22 mouse cellular contexts compared by ENCODE assay signal in genomic region chr14:20019486-20019885, GRCm38 (mm10). TPM values are rescaled to one million over a fixed set of nuclear protein-coding genes. Genes with fewer than 3 reads are reported as not detected.
DNase-seq lines count a peak whose midpoint lies in the region; ATAC-seq and TF ChIP-seq lines count a peak whose summit lies in the region.
"Had no signal": no experiment of that assay in that cellular context is flagged by ENCODE, and none has a peak within 500 bp of the region (broad histone marks: within the 10 kb centered on the region; RNA-seq: fewer than 3 reads in every experiment).

No protein-coding gene starts in this region.

- H3K9me3 ChIP-seq in forebrain, embryonic 13.5 days (replicated peaks): no peaks in the 10 kb centered on the region
- H3K9me3 ChIP-seq in forebrain, embryonic 11.5 days (ENCODE audit: control insufficient read depth, low read length): no peaks in the 10 kb centered on the region; the same call in 1 of the 2 replicates
- no peaks in the 10 kb centered on the region for H3K9me3 ChIP-seq in forebrain, embryonic 16.5 days (ENCODE audit: control insufficient read depth, low read length)
- no peaks in the 10 kb centered on the region for H3K9me3 ChIP-seq in forebrain, embryonic 15.5 days
- H3K9me3 ChIP-seq in forebrain, postnatal 0 days (ENCODE audit: low read length): no peaks in the 10 kb centered on the region
- H3K9me3 ChIP-seq in forebrain, embryonic 10.5 days: no peaks in the 10 kb centered on the region
- H3K9me3 ChIP-seq: G1E had no signal

- no peak overlapping the region for H3K4me2 ChIP-seq in forebrain, embryonic 13.5 days
- no peak overlapping the region for H3K4me2 ChIP-seq in forebrain, embryonic 11.5 days (ENCODE audit: low read depth, low read length, severe bottlenecking)
- H3K4me2 ChIP-seq in forebrain, embryonic 16.5 days (ENCODE audit: low read length): no peak overlapping the region
- H3K4me2 ChIP-seq in forebrain, embryonic 15.5 days (replicated peaks): no peak overlapping the region
- H3K4me2 ChIP-seq in forebrain, postnatal 0 days (ENCODE audit: low read depth): no peak overlapping the region

- no peaks in the 10 kb centered on the region for H3K36me3 ChIP-seq in forebrain, embryonic 13.5 days (ENCODE audit: poor library complexity, severe bottlenecking)
- no peaks in the 10 kb centered on the region for H3K36me3 ChIP-seq in forebrain, embryonic 11.5 days (ENCODE audit: control insufficient read depth, insufficient read depth, low read length)
- no peaks in the 10 kb centered on the region for H3K36me3 ChIP-seq in forebrain, embryonic 16.5 days (ENCODE audit: control insufficient read depth, insufficient read depth)
- no peaks in the 10 kb centered on the region for H3K36me3 ChIP-seq in forebrain, embryonic 15.5 days
- H3K36me3 ChIP-seq in forebrain, postnatal 0 days (ENCODE audit: insufficient read depth): no peaks in the 10 kb centered on the region
- H3K36me3 ChIP-seq in forebrain, embryonic 10.5 days (replicated peaks): no peaks in the 10 kb centered on the region
- H3K36me3 ChIP-seq: G1E had no signal

- 76% methylated on average over 3 of the region's 3 CpGs for WGBS in forebrain, embryonic 13.5 days
- 75% methylated on average over 3 of the region's 3 CpGs for WGBS in forebrain, embryonic 11.5 days
- WGBS in forebrain, embryonic 16.5 days: 54% methylated on average over 3 of the region's 3 CpGs
- 63% methylated on average over 3 of the region's 3 CpGs for WGBS in forebrain, embryonic 15.5 days
- WGBS in forebrain, postnatal 0 days: 54% methylated on average over 3 of the region's 3 CpGs
- 79% methylated on average over 3 of the region's 3 CpGs for WGBS in forebrain, embryonic 10.5 days

- no peak overlapping the region for H3K9ac ChIP-seq in forebrain, embryonic 13.5 days
- H3K9ac ChIP-seq in forebrain, embryonic 11.5 days (ENCODE audit: low read length): no peak overlapping the region
- H3K9ac ChIP-seq in forebrain, embryonic 16.5 days (replicated peaks; ENCODE audit: low read depth, low read length): no peak overlapping the region
- H3K9ac ChIP-seq in forebrain, embryonic 15.5 days (replicated peaks): no peak overlapping the region
- H3K9ac ChIP-seq in forebrain, postnatal 0 days: no peak overlapping the region

- ATAC-seq in forebrain, embryonic 13.5 days: peak; percentile 45; the same call in 1 of the 2 replicates
- no peak for ATAC-seq in forebrain, embryonic 11.5 days (replicated peaks; ENCODE audit: low FRiP score)
- peak; percentile 58 for ATAC-seq in forebrain, embryonic 16.5 days
- no peak for ATAC-seq in forebrain, embryonic 15.5 days (replicated peaks)
- peak; percentile 78 for ATAC-seq in forebrain, postnatal 0 days
- ATAC-seq: activated CD4-positive, CD25-positive, alpha-beta regulatory T cell, adult 4 months; CD4-positive, CD25-positive, alpha-beta regulatory T cell, adult 4 months; Patski had no signal

- no peak overlapping the region for H3K27ac ChIP-seq in forebrain, embryonic 13.5 days
- no peak overlapping the region for H3K27ac ChIP-seq in forebrain, embryonic 11.5 days (ENCODE audit: low read depth, low read length)
- peak overlapping the region; percentile 42; the same call in 1 of the 2 replicates for H3K27ac ChIP-seq in forebrain, embryonic 16.5 days (ENCODE audit: low read length)
- no peak overlapping the region for H3K27ac ChIP-seq in forebrain, embryonic 15.5 days (replicated peaks)
- H3K27ac ChIP-seq in forebrain, postnatal 0 days (ENCODE audit: low read depth, low read length): no peak overlapping the region
- no peak overlapping the region for H3K27ac ChIP-seq in forebrain, embryonic 10.5 days

- DNase-seq in forebrain, embryonic 11.5 days (ENCODE audit: low spot score): no peak
- peak; percentile 24 for DNase-seq in forebrain, postnatal 0 days
- no peak for DNase-seq in forebrain, embryonic 10.5 days (ENCODE audit: extremely low spot score, low spot score)
- peak; percentile 7 for DNase-seq in heart, adult 11 months
- DNase-seq in heart, adult 8-10 months (ENCODE audit: low spot score): no peak
- DNase-seq: adrenal gland, adult 2 months; adrenal gland, adult 8-10 months; adrenal gland, postnatal 10 days; adrenal gland, postnatal 14 days; adrenal gland, postnatal 25 days; adrenal gland, postnatal 36 days; B cell, adult 2 months; cerebellum, adult 11 months; cerebellum, adult 11-12 months had no signal

- no peaks in the 10 kb centered on the region for H3K27me3 ChIP-seq in forebrain, embryonic 13.5 days
- H3K27me3 ChIP-seq in forebrain, embryonic 11.5 days (ENCODE audit: control insufficient read depth, insufficient read depth, low read length): no peaks in the 10 kb centered on the region
- H3K27me3 ChIP-seq in forebrain, embryonic 16.5 days (replicated peaks; ENCODE audit: control insufficient read depth, insufficient read depth, low read length): no peaks in the 10 kb centered on the region
- no peaks in the 10 kb centered on the region for H3K27me3 ChIP-seq in forebrain, embryonic 15.5 days
- H3K27me3 ChIP-seq in forebrain, postnatal 0 days (ENCODE audit: insufficient read depth, low read length): no peaks in the 10 kb centered on the region
- H3K27me3 ChIP-seq in forebrain, embryonic 10.5 days (ENCODE audit: poor library complexity, severe bottlenecking): no peaks in the 10 kb centered on the region
- H3K27me3 ChIP-seq: CH12.LX had no signal

- H3K4me3 ChIP-seq in forebrain, embryonic 13.5 days: no peak overlapping the region
- H3K4me3 ChIP-seq in forebrain, embryonic 11.5 days (ENCODE audit: low read depth, low read length): no peak overlapping the region
- H3K4me3 ChIP-seq in forebrain, embryonic 16.5 days (replicated peaks; ENCODE audit: low read length): no peak overlapping the region
- H3K4me3 ChIP-seq in forebrain, embryonic 15.5 days: no peak overlapping the region
- no peak overlapping the region for H3K4me3 ChIP-seq in forebrain, postnatal 0 days (ENCODE audit: low read depth, low read length)
- H3K4me3 ChIP-seq in forebrain, embryonic 10.5 days: no peak overlapping the region

- no peak for TF ChIP-seq CTCF in forebrain, postnatal 0 days (IDR thresholded peaks at IDR 0.05; ENCODE audit: low read depth)

- no peaks in the 10 kb centered on the region for H3K4me1 ChIP-seq in forebrain, embryonic 13.5 days
- no peaks in the 10 kb centered on the region for H3K4me1 ChIP-seq in forebrain, embryonic 11.5 days (replicated peaks; ENCODE audit: control insufficient read depth, insufficient read depth, low read length)
- H3K4me1 ChIP-seq in forebrain, embryonic 16.5 days (replicated peaks; ENCODE audit: control insufficient read depth, insufficient read depth, low read length): peaks cover 4% of the 10 kb centered on the region; the same call in 1 of the 2 replicates
- H3K4me1 ChIP-seq in forebrain, embryonic 15.5 days: peaks cover 6% of the 10 kb centered on the region; the same call in 1 of the 2 replicates
- H3K4me1 ChIP-seq in forebrain, postnatal 0 days (ENCODE audit: insufficient read depth): peaks cover 6% of the 10 kb centered on the region; the same call in 1 of the 2 replicates
- no peaks in the 10 kb centered on the region for H3K4me1 ChIP-seq in forebrain, embryonic 10.5 days

RNA-seq across cellular contexts. Expression of gene Gng2, which starts 42.1 kb away (rescaled TPM):
- 304 and 326 TPM in 2 replicates for polyA plus RNA-seq in forebrain, embryonic 13.5 days (2015; fragmentation: Nextera tagmentation; extraction: Ambion mirVana)
- polyA plus RNA-seq in forebrain, embryonic 11.5 days (2014; fragmentation: Nextera tagmentation; extraction: Ambion mirVana): 138 and 142 TPM in 2 replicates
- 491 and 498 TPM in 2 replicates for polyA plus RNA-seq in forebrain, embryonic 16.5 days (2015; fragmentation: Nextera tagmentation; extraction: Ambion mirVana)
- 456 and 468 TPM in 2 replicates for polyA plus RNA-seq in forebrain, embryonic 15.5 days (2015; fragmentation: Nextera tagmentation; extraction: Ambion mirVana)
- 447 and 546 TPM in 2 replicates for total RNA-seq in forebrain, postnatal 0 days (2014; rRNA removed)
- polyA plus RNA-seq in forebrain, postnatal 0 days (2015; fragmentation: Nextera tagmentation; extraction: Ambion mirVana): 367 and 462 TPM in 2 replicates
- 81.0 and 86.1 TPM in 2 replicates for polyA plus RNA-seq in forebrain, embryonic 10.5 days (2016; fragmentation: Nextera tagmentation; extraction: Ambion mirVana)
- 10 to 100 TPM in 2 of 4 experiments, 1 to 10 TPM in 2; 9.1 to 14.0 (median 11.4) TPM for total RNA-seq in heart, adult 8-10 months (2022)

Comparison
In these comparisons a context has a peak if more than half of its experiments do, and no peak if none do; other contexts are left out.
1. ATAC-seq: peak in forebrain, embryonic 13.5 days (single experiment), forebrain, embryonic 16.5 days (single experiment) and forebrain, postnatal 0 days (single experiment); none in forebrain, embryonic 11.5 days (single experiment) and forebrain, embryonic 15.5 days (single experiment).
2. DNase-seq: peak in forebrain, postnatal 0 days (single experiment) and heart, adult 11 months (single experiment); none in forebrain, embryonic 11.5 days (single experiment), forebrain, embryonic 10.5 days (single experiment) and heart, adult 8-10 months (single experiment).